Mouse (Mus musculus) urinary bladder, postnatal 14 days (tissue): Measurements from ENCODE around the gene Ttc16.

Source experiments
- DNase-seq: peaks from one replicate; pipeline ENCODE4 v3.0.0; 2021; ENCODE audit warnings: low spot score

The Ttc16 gene

GRCm38 (mm10) chr2:32714987-32715425 is 60.4 kb downstream of the Ttc16 start:
- DNase-seq: no peak

GRCm38 (mm10) chr2:32714117-32714986 is 61.1 kb downstream of the Ttc16 start:
- no peak for DNase-seq

GRCm38 (mm10) chr2:32712934-32713817 is 62.3 kb downstream of the Ttc16 start, which contains the start of gene Cdk9:
TSS of gene Cdk9 (minus strand) at chr2:32713076.
- DNase-seq: peak; percentile 91

GRCm38 (mm10) chr2:32712586-32712933 is 62.9 kb downstream of the Ttc16 start:
- peak; percentile 94 for DNase-seq

GRCm38 (mm10) chr2:32712108-32712551 is 63.3 kb downstream of the Ttc16 start:
- DNase-seq: peak; percentile 75

- DNase-seq: no peak
Measured at GRCm38 (mm10) chr2:32711301-32712056, 64.0 kb downstream of the Ttc16 start.

- no peak for DNase-seq
Measured at GRCm38 (mm10) chr2:32710425-32710824, 65.0 kb downstream of the Ttc16 start.

- no peak for DNase-seq
Measured at GRCm38 (mm10) chr2:32709521-32710137, 65.8 kb downstream of the Ttc16 start.

GRCm38 (mm10) chr2:32708643-32709042 is 66.8 kb downstream of the Ttc16 start:
- DNase-seq: peak; percentile 55
